14 mouse cellular contexts compared by ENCODE assay signal in genomic region chr4:41293907-41294306, GRCm38 (mm10). TPM values are rescaled to one million over a fixed set of nuclear protein-coding genes. Genes with fewer than 3 reads are reported as not detected.
DNase-seq lines count a peak whose midpoint lies in the region; ATAC-seq lines count a peak whose summit lies in the region.
"Had no signal": no experiment of that assay in that cellular context is flagged by ENCODE, and none has a peak within 500 bp of the region (broad histone marks: within the 10 kb centered on the region; RNA-seq: fewer than 3 reads in every experiment).

No protein-coding gene starts in this region.

- ATAC-seq in forebrain, embryonic 11.5 days (replicated peaks; ENCODE audit: low FRiP score), result peak; percentile 64; the same call in 1 of the 2 replicates
- ATAC-seq in forebrain, embryonic 12.5 days (ENCODE audit: low FRiP score), result peak; percentile 81; the same call in 1 of the 2 replicates
- ATAC-seq: Patski had no signal

- H3K4me2 ChIP-seq in forebrain, embryonic 11.5 days (ENCODE audit: low read depth, low read length, severe bottlenecking), result no peak overlapping the region
- H3K4me2 ChIP-seq in forebrain, embryonic 12.5 days, result 0 out of 2 replicates have a peak overlapping the region, but pooled peaks have one; percentile 9
- H3K4me2 ChIP-seq: liver, embryonic 13.5 days had no signal

- H3K4me3 ChIP-seq in forebrain, embryonic 11.5 days (ENCODE audit: low read depth, low read length), result no peak overlapping the region
- H3K4me3 ChIP-seq in forebrain, embryonic 10.5 days, result no peak overlapping the region
- H3K4me3 ChIP-seq in forebrain, embryonic 12.5 days (replicated peaks), result no peak overlapping the region
- H3K4me3 ChIP-seq: hindbrain, embryonic 10.5 days; limb, embryonic 10.5 days; liver, embryonic 13.5 days had no signal

- no peaks in the 10 kb centered on the region for H3K27me3 ChIP-seq in forebrain, embryonic 11.5 days (ENCODE audit: control insufficient read depth, insufficient read depth, low read length)
- H3K27me3 ChIP-seq in forebrain, embryonic 10.5 days (ENCODE audit: poor library complexity, severe bottlenecking), result no peaks in the 10 kb centered on the region
- no peaks in the 10 kb centered on the region for H3K27me3 ChIP-seq in forebrain, embryonic 12.5 days
- H3K27me3 ChIP-seq: liver, embryonic 13.5 days; Patski had no signal

- 66% methylated on average over 4 of the region's 4 CpGs for WGBS in forebrain, embryonic 11.5 days
- 88% methylated on average over 4 of the region's 4 CpGs for WGBS in forebrain, embryonic 10.5 days
- 64% methylated on average over 4 of the region's 4 CpGs for WGBS in forebrain, embryonic 12.5 days

- peak overlapping the region; percentile 64; the same call in 1 of the 2 replicates for H3K27ac ChIP-seq in forebrain, embryonic 11.5 days (ENCODE audit: low read depth, low read length)
- no peak overlapping the region; the same call in 1 of the 2 replicates for H3K27ac ChIP-seq in forebrain, embryonic 10.5 days
- peak overlapping the region; percentile 71 for H3K27ac ChIP-seq in forebrain, embryonic 12.5 days
- H3K27ac ChIP-seq: hindbrain, embryonic 10.5 days; limb, embryonic 10.5 days; liver, embryonic 13.5 days had no signal

- peaks cover 3% of the 10 kb centered on the region; the same call in 1 of the 2 replicates for H3K36me3 ChIP-seq in forebrain, embryonic 11.5 days (ENCODE audit: control insufficient read depth, insufficient read depth, low read length)
- peaks cover 90% of the 10 kb centered on the region for H3K36me3 ChIP-seq in forebrain, embryonic 10.5 days (replicated peaks)
- H3K36me3 ChIP-seq in forebrain, embryonic 12.5 days (replicated peaks), result peaks cover 75% of the 10 kb centered on the region

- H3K9me3 ChIP-seq in forebrain, embryonic 11.5 days (ENCODE audit: control insufficient read depth, low read length), result no peaks in the 10 kb centered on the region
- H3K9me3 ChIP-seq in forebrain, embryonic 10.5 days, result no peaks in the 10 kb centered on the region
- H3K9me3 ChIP-seq in forebrain, embryonic 12.5 days, result no peaks in the 10 kb centered on the region
- H3K9me3 ChIP-seq: hindbrain, embryonic 10.5 days; limb, embryonic 10.5 days; liver, embryonic 13.5 days had no signal

- peak; percentile 50 for DNase-seq in forebrain, embryonic 11.5 days (ENCODE audit: low spot score)
- no peak for DNase-seq in forebrain, embryonic 10.5 days (ENCODE audit: extremely low spot score, low spot score)
- DNase-seq in MN1 (ENCODE audit: low spot score), result peak; percentile 28
- peak; percentile 37 to 71 for DNase-seq in layer of hippocampus, adult 18-20 months (ENCODE audit: low spot score in 2 of 2)
- DNase-seq in thymus, postnatal 36 days, result no peak
- no peak for DNase-seq in lung, adult 18-20 months
- no peak for DNase-seq in cerebellum, adult 11-12 months
- DNase-seq: cerebellum, adult 2 months; liver, embryonic 13.5 days; lung, postnatal 10 days had no signal

- H3K9ac ChIP-seq in forebrain, embryonic 11.5 days (ENCODE audit: low read length), result no peak overlapping the region; the same call in 1 of the 2 replicates
- no peak overlapping the region for H3K9ac ChIP-seq in forebrain, embryonic 12.5 days
- H3K9ac ChIP-seq: liver, embryonic 13.5 days had no signal

- H3K4me1 ChIP-seq in forebrain, embryonic 11.5 days (replicated peaks; ENCODE audit: control insufficient read depth, insufficient read depth, low read length), result no peaks in the 10 kb centered on the region
- no peaks in the 10 kb centered on the region for H3K4me1 ChIP-seq in forebrain, embryonic 10.5 days
- H3K4me1 ChIP-seq in forebrain, embryonic 12.5 days, result peaks cover 5% of the 10 kb centered on the region; the same call in 1 of the 2 replicates
- H3K4me1 ChIP-seq: hindbrain, embryonic 10.5 days; limb, embryonic 10.5 days had no signal

RNA-seq across cellular contexts. Expression of gene Ubap2, which starts 19.0 kb away (rescaled TPM):
- polyA plus RNA-seq in forebrain, embryonic 11.5 days (2014; fragmentation: Nextera tagmentation; extraction: Ambion mirVana), result 92.1 and 97.3 TPM in 2 replicates
- polyA plus RNA-seq in forebrain, embryonic 10.5 days (2016; fragmentation: Nextera tagmentation; extraction: Ambion mirVana), result 88.4 and 88.9 TPM in 2 replicates
- polyA plus RNA-seq in forebrain, embryonic 12.5 days (2016; fragmentation: Nextera tagmentation; extraction: Ambion mirVana), result 82.6 and 97.6 TPM in 2 replicates
- 10 to 100 TPM; 37.7 to 39.6 TPM for total RNA-seq in layer of hippocampus, adult 18-20 months (2021)

RNA-seq across cellular contexts. Expression of gene Dcaf12, which starts 20.8 kb away (rescaled TPM):
- 51.8 and 52.5 TPM in 2 replicates for polyA plus RNA-seq in forebrain, embryonic 11.5 days (2014; fragmentation: Nextera tagmentation; extraction: Ambion mirVana)
- polyA plus RNA-seq in forebrain, embryonic 10.5 days (2016; fragmentation: Nextera tagmentation; extraction: Ambion mirVana), result 60.7 and 62.5 TPM in 2 replicates
- 70.9 and 78.6 TPM in 2 replicates for polyA plus RNA-seq in forebrain, embryonic 12.5 days (2016; fragmentation: Nextera tagmentation; extraction: Ambion mirVana)
- 10 to 100 TPM; 41.2 to 43.2 TPM for total RNA-seq in layer of hippocampus, adult 18-20 months (2021)

RNA-seq across cellular contexts. Expression of gene Ubap1, which starts 54.9 kb away (rescaled TPM):
- 71.4 and 88.1 TPM in 2 replicates for polyA plus RNA-seq in forebrain, embryonic 11.5 days (2014; fragmentation: Nextera tagmentation; extraction: Ambion mirVana)
- polyA plus RNA-seq in forebrain, embryonic 10.5 days (2016; fragmentation: Nextera tagmentation; extraction: Ambion mirVana), result 65.7 and 66.5 TPM in 2 replicates
- 79.7 and 80.4 TPM in 2 replicates for polyA plus RNA-seq in forebrain, embryonic 12.5 days (2016; fragmentation: Nextera tagmentation; extraction: Ambion mirVana)
- 10 to 100 TPM; 53.7 to 54.0 TPM for total RNA-seq in layer of hippocampus, adult 18-20 months (2021)

Comparison
In these comparisons a context has a peak if more than half of its experiments do, and no peak if none do; other contexts are left out.
1. DNase-seq: peak in forebrain, embryonic 11.5 days (single experiment), MN1 (single experiment) and layer of hippocampus, adult 18-20 months (2 of 2); none in forebrain, embryonic 10.5 days (single experiment), thymus, postnatal 36 days (0 of 2), lung, adult 18-20 months (0 of 2) and cerebellum, adult 11-12 months (single experiment).